Mouse (Mus musculus) CH12.LX (cell line): ENCODE measurements at regions not wholly inside any gene's neighbourhood (a gene's known extent, or its start where the extent isn't known, plus 50 kb on each side); places are given as distances from the start of the nearest gene placed in this dataset.

ENCODE experiments used
- DNase-seq: peaks from one replicate; pipeline ENCODE4 v3.0.0-alpha.2; 2013; ENCODE audit errors: extremely low read depth
- H3K27ac ChIP-seq: 2 replicates; pipeline ENCODE4 v1.5.1; 2012; ENCODE audit warnings: low read depth, mild to moderate bottlenecking, control low read depth, moderate library complexity; ENCODE audit not compliant: insufficient read depth
- H3K27me3 ChIP-seq: replicated peaks from 2 replicates; pipeline ENCODE3; 2012; ENCODE audit warnings: inconsistent platforms
- H3K36me3 ChIP-seq, 2 experiments: replicated peaks in 1 of 2; 2 replicates each; pipeline versions ENCODE3 to v1.6.1; 2012; ENCODE audit warnings: inconsistent platforms in 1 of 2, low read length in 1 of 2, mild to moderate bottlenecking in 1 of 2, mixed read lengths in 1 of 2, moderate library complexity in 1 of 2; ENCODE audit not compliant: control insufficient read depth in 1 of 2, insufficient read depth in 1 of 2
- H3K4me1 ChIP-seq, 2 experiments: 2 replicates each; pipeline ENCODE4 v1.6.1; 2012; ENCODE audit warnings: inconsistent platforms in 1 of 2, moderate library complexity in 1 of 2; ENCODE audit not compliant: insufficient read depth in 2 of 2, control insufficient read depth in 1 of 2
- H3K4me2 ChIP-seq: 2 replicates; pipeline ENCODE4 v1.6.1; 2012; ENCODE audit warnings: low read depth, mild to moderate bottlenecking, control low read depth; ENCODE audit not compliant: poor library complexity, insufficient read depth, severe bottlenecking
- H3K4me3 ChIP-seq, 3 experiments: fragments of 150-350 bp in 1 of 3; sonication (generic) in 1 of 3; replicated peaks in 1 of 3; 2 replicates each; pipeline versions ENCODE3 to v1.5.1; 2011 to 2012; ENCODE audit warnings: low read depth in 2 of 3, low read length in 2 of 3, mild to moderate bottlenecking in 2 of 3, moderate library complexity in 2 of 3, control low read depth in 1 of 3, improper control_type of control experiment in 1 of 3, inconsistent platforms in 1 of 3, mixed read lengths in 1 of 3; ENCODE audit not compliant: poor library complexity in 1 of 3
- H3K79me2 ChIP-seq: replicated peaks from 2 replicates; pipeline ENCODE4 v1.6.1; 2012; ENCODE audit warnings: mild to moderate bottlenecking, moderate library complexity; ENCODE audit not compliant: control insufficient read depth, poor library complexity, insufficient read depth, severe bottlenecking; ENCODE audit errors: extremely low read depth
- H3K9ac ChIP-seq: 2 replicates; pipeline ENCODE4 v1.6.1; 2012; ENCODE audit warnings: low read depth, mild to moderate bottlenecking, control low read depth, moderate library complexity; ENCODE audit not compliant: insufficient read depth
- H3K9me3 ChIP-seq: replicated peaks from 2 replicates; pipeline ENCODE3; 2012; ENCODE audit warnings: low read length, inconsistent platforms, mixed read lengths
- CTCF ChIP-seq, 2 experiments: IDR thresholded peaks in 1 of 2; conservative IDR thresholded peaks in 1 of 2; 2 replicates each; pipeline ENCODE4 v1.5.1; 2011 to 2012; ENCODE audit warnings: low read depth in 2 of 2, low read length in 2 of 2, improper control_type of control experiment in 1 of 2, inconsistent platforms in 1 of 2, mild to moderate bottlenecking in 1 of 2, moderate library complexity in 1 of 2
- ELF1 ChIP-seq: IDR thresholded peaks from 2 replicates; pipeline ENCODE4 v1.6.1; 2014; ENCODE audit warnings: low read depth, mild to moderate bottlenecking, inconsistent platforms, low read length, improper control_type of control experiment
- EP300 ChIP-seq: IDR thresholded peaks from 2 replicates; pipeline ENCODE4 v1.6.1; 2011; ENCODE audit warnings: low read length, improper control_type of control experiment
- ETS1 ChIP-seq: conservative IDR thresholded peaks from 2 replicates; pipeline ENCODE4 v1.6.1; 2012; ENCODE audit warnings: low read depth, mild to moderate bottlenecking, inconsistent platforms, low read length, improper control_type of control experiment, moderate library complexity
- GABPA ChIP-seq: IDR thresholded peaks from 2 replicates; pipeline ENCODE4 v1.6.1; 2012; ENCODE audit warnings: low read depth, low read length, improper control_type of control experiment, inconsistent platforms; ENCODE audit not compliant: insufficient replicate concordance
- HCFC1 ChIP-seq: IDR thresholded peaks from 2 replicates; pipeline ENCODE4 v1.6.1; 2012; ENCODE audit warnings: low read depth, mild to moderate bottlenecking, inconsistent platforms, low read length, improper control_type of control experiment
- JUN ChIP-seq: IDR thresholded peaks from 2 replicates; pipeline ENCODE4 v1.6.1; 2011; ENCODE audit warnings: low read depth, mild to moderate bottlenecking, low read length, improper control_type of control experiment, moderate library complexity; ENCODE audit not compliant: insufficient read depth
- JUND ChIP-seq: conservative IDR thresholded peaks from 2 replicates; pipeline ENCODE4 v1.6.1; 2011; ENCODE audit warnings: low read depth, low read length, improper control_type of control experiment
- KAT2A ChIP-seq: IDR thresholded peaks from 2 replicates; pipeline ENCODE4 v1.6.1; 2012; ENCODE audit warnings: low read length, improper control_type of control experiment, inconsistent platforms; ENCODE audit not compliant: insufficient replicate concordance
- MEF2A ChIP-seq: IDR thresholded peaks from 2 replicates; pipeline ENCODE4 v1.6.1; 2014; ENCODE audit warnings: low read depth, mild to moderate bottlenecking, inconsistent platforms, low read length, improper control_type of control experiment, borderline replicate concordance
- MYC ChIP-seq: IDR thresholded peaks from 2 replicates; pipeline ENCODE4 v1.6.1; 2011; ENCODE audit warnings: low read depth, mild to moderate bottlenecking, improper control_type of control experiment, low read length
- NELFE ChIP-seq: IDR thresholded peaks from 2 replicates; pipeline ENCODE4 v1.6.1; 2011; ENCODE audit warnings: low read depth, low read length, improper control_type of control experiment
- RAD21 ChIP-seq: IDR thresholded peaks from 2 replicates; pipeline ENCODE4 v1.6.1; 2011; ENCODE audit warnings: low read depth, mild to moderate bottlenecking, low read length, improper control_type of control experiment, moderate library complexity
- SIN3A ChIP-seq: IDR thresholded peaks from 2 replicates; pipeline ENCODE4 v1.6.1; 2012; ENCODE audit warnings: low read length, improper control_type of control experiment, inconsistent platforms
- SMC3 ChIP-seq: IDR thresholded peaks from 2 replicates; pipeline ENCODE4 v1.6.1; 2011; ENCODE audit warnings: low read depth, low read length, improper control_type of control experiment
- TCF12 ChIP-seq: IDR thresholded peaks from 2 replicates; pipeline ENCODE4 v1.6.1; 2014; ENCODE audit warnings: low read depth, mild to moderate bottlenecking, inconsistent platforms, low read length, improper control_type of control experiment
- USF2 ChIP-seq: conservative IDR thresholded peaks from 2 replicates; pipeline ENCODE4 v1.6.1; 2011; ENCODE audit warnings: low read depth, low read length, improper control_type of control experiment
- ZMIZ1 ChIP-seq: IDR thresholded peaks from 2 replicates; pipeline ENCODE4 v1.6.1; 2012; ENCODE audit warnings: low read depth, mild to moderate bottlenecking, inconsistent platforms, low read length, improper control_type of control experiment
- ZNF384 ChIP-seq: IDR thresholded peaks from 2 replicates; pipeline ENCODE4 v1.6.1; 2012; ENCODE audit warnings: low read depth, low read length, improper control_type of control experiment, inconsistent platforms
- dilution Hi-C: fragments of 300-500 bp; cut with MboI; formaldehyde crosslinking; loops from 2 replicates; pipeline ENCODE4 v1.14.3; 2020; ENCODE audit warnings: low sequenced_read_pairs; ENCODE audit not compliant: extremely low pct_unique_long_range_greater_than_20kb, extremely low pct_ligation_motif_present
- in situ Hi-C: fragments of 300-500 bp; cut with MboI; formaldehyde crosslinking; loops from 3 replicates; pipeline ENCODE4 v1.14.3; 2019; ENCODE audit warnings: low sequenced_read_pairs, low pct_ligation_motif_present, low pct_unique_long_range_greater_than_20kb, mixed read lengths

DNA sequence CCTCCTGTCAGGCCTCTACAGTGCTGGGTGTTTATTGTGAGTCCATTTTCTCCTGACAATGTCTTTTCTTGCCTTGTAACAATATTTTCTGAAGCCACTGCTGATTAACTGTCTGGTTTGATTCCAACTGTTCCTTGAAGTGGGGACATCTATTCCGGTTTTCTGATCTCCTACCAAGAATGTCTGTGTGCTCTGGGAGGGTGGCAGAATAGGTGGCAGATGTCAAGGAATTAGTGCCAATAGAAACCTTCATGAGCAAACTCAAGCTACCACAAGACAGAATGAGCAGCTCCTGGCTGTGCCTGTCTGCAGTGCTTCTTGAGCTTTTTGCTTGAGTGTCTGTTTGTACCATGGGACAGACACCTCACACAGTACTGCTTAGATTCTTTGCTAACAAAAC, 69.1 kb upstream of the Nectin3 start:
- no peaks in the 10 kb centered on the region for H3K27me3 ChIP-seq
- TF ChIP-seq MYC (no peak), ZNF384 (no peak)
- H3K9me3 ChIP-seq: peaks cover 19% of the 10 kb centered on the region
- in situ Hi-C loops: no loop called here
- no peak overlapping the region for H3K27ac ChIP-seq
- no peaks in the 10 kb centered on the region for H3K79me2 ChIP-seq
- no peak overlapping the region for H3K9ac ChIP-seq
- dilution Hi-C loops: no loop called here
- H3K4me1 ChIP-seq: no peaks in the 10 kb centered on the region
- no peak overlapping the region for H3K4me2 ChIP-seq
- no peaks in the 10 kb centered on the region for H3K36me3 ChIP-seq
- H3K4me3 ChIP-seq: no peak overlapping the region
- DNase-seq: no peak

DNA sequence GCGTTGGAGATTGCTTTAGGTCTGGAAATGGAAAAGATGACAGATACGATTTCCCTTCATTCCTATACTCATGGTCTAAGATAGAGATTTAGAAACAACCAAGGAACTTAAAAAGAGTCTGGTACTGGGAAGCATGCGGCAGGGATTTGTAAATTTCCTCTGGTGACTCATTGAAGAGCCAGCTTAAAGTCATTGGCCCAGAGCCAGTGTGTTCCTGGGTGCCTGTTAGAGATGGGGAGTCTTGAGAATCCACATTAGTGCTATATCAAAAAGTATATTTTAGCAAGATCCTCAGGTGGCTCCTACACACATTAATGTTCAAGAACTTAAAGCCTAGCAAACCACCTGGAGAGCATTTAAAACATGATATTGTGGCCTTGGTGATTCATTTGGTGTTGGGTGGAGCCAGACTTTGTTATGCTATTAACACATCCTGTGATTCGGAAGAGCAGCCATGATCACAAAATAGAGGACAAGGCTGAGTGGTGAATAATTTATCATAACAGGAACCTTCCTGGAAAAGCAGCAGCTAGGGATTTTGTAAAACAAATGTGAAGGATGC, 67.8 kb upstream of the Nectin3 start:
- Histone ChIP-seq H3K4me2 (no peak overlapping the region), H3K79me2 (no peaks in the 10 kb centered on the region), H3K4me3 (no peak overlapping the region), H3K36me3 (no peaks in the 10 kb centered on the region), H3K27ac (no peak overlapping the region), H3K4me1 (no peaks in the 10 kb centered on the region), H3K9me3 (peaks cover 19% of the 10 kb centered on the region), H3K27me3 (no peaks in the 10 kb centered on the region), H3K9ac (no peak overlapping the region)
- in situ Hi-C loops (no loop called here), dilution Hi-C loops (no loop called here)
- DNase-seq: no peak
- no peak for TF ChIP-seq MEF2A
- no peak for TF ChIP-seq EP300
- TF ChIP-seq HCFC1: no peak
- TF ChIP-seq RAD21: no peak

DNA sequence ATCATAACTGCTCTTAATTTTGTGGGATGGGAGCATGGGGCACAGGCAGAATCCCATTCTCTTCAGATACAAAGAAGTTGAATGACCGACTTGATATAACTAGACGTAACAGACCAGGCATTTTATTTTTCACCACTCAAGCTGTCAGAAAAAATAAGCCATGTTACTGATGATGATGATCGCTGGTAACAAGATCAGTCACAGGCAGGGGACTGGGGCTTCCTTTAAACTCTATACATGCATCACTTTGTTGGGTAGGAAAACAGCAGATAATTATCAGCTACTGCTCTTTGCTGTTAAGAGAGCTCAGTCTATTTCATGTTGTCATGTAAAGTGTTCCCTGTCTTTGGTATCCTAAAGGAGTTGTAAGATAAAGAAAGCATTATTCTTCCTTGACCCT, 59.0 kb upstream of the Nectin3 start:
- DNase-seq: no peak
- no peak overlapping the region for H3K4me3 ChIP-seq
- in situ Hi-C loops (no loop called here), dilution Hi-C loops (no loop called here)
- H3K4me2 ChIP-seq: no peak overlapping the region
- H3K4me1 ChIP-seq: no peaks in the 10 kb centered on the region
- H3K79me2 ChIP-seq: no peaks in the 10 kb centered on the region
- peaks cover 19% of the 10 kb centered on the region for H3K9me3 ChIP-seq
- TF ChIP-seq MYC (no peak), TCF12 (no peak), SIN3A (no peak), SMC3 (no peak), ZNF384 (no peak), ELF1 (no peak), HCFC1 (no peak), USF2 (no peak), JUND (no peak), ZMIZ1 (no peak), KAT2A (no peak), CTCF (conservative IDR thresholded peaks at IDR 0.05 in 1 of 2, IDR thresholded peaks at IDR 0.05 in 1 of 2; ENCODE audit: low read depth in 2 of 2, low read length in 2 of 2) (no peak), RAD21 (no peak), JUN (no peak), NELFE (no peak), GABPA (no peak), ETS1 (no peak)
- no peaks in the 10 kb centered on the region for H3K36me3 ChIP-seq
- no peak overlapping the region for H3K27ac ChIP-seq
- no peaks in the 10 kb centered on the region for H3K27me3 ChIP-seq
- no peak overlapping the region for H3K9ac ChIP-seq
